Mouse (Mus musculus): Measurements from ENCODE around the gene Foxj2.

Foxj2 gene

DNA sequence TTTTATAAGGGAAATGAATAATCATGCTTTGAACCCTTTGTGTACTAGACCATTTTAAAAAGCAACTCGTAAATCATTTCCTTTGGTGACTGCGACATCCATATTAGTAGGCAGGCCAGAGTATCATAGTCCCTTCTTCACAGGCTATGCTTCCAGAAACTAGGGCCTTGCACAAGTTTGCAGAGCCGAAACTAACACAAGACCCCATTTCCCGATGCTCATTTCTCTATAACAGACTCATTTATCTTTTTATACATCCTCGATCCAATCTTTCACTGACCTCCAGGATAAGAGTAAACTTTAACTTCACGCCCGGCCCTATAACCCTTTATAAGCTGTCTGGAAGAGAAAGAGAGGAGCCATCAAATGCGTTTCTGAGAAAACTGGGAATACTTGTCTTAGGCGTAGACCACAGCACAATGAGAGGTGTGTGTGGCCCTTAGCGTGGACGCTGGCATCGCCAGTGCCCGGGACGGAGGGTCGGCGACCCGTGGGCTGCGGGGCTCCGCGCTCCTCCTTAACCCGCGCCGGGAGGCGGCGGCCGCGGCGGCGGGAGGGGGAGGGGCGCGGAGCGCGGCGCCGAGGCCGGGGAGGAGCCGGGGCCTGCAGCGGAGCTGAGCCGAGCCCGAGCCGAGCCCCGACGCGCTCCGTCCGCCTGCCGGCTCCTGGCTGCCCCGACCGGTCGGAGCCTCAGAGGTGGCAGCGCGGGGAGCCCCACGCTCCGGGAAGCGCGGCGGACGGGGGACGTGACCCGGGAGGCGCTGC, at the start of gene Foxj2:
Gene Foxj2 (plus strand): TSS at position 609 of the 765 bp plus-strand sequence.
- DNase-seq = peak; percentile 84 to 88

DNA sequence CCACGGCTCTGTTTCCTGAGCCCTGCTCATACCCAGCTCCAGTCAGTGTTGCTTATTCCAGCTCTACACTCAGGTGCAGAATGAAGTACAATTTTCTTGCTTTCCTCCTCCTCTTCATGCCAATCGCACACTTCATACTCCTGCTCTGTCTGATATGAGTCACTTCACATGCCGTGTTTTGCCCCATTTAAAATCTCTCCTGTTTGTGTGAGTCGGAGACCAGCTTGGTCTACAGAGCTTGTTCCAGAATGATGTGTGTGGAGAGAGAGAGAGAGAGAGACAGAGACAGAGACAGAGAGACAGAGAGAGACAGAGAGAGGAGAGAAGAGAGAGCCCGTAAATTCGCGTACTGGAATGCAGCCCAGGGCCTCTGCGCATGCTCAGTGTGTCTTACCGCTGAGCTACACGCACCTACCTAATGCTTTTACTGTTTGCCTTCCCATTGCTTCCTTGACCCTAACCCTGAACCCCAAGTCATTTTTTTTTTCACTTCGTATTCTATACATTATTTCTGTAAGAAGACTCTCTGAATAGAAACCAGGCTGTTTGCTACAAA, 48.9 kb upstream of the Foxj2 start:
- DNase-seq = no peak

DNA sequence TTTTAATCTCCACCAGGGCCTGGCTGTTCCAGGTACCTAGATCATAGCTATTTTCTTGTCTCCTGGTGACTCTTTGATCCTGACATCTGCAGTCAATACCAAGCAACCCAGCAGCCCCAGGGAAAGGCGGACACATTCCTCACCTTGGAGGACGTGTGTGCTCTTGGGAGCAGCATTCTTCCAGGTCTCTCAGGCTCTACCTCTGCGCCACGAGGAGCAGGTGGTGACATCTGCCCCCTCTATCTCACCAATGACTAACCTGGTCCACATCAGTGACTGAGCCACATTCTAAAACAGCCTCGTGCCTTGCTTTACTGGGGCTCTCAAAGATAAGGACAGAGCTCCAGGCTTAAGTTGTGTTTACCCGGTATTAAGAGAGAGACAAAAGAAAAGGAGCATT, 47.0 kb upstream of the Foxj2 start:
- DNase-seq = no peak

DNA sequence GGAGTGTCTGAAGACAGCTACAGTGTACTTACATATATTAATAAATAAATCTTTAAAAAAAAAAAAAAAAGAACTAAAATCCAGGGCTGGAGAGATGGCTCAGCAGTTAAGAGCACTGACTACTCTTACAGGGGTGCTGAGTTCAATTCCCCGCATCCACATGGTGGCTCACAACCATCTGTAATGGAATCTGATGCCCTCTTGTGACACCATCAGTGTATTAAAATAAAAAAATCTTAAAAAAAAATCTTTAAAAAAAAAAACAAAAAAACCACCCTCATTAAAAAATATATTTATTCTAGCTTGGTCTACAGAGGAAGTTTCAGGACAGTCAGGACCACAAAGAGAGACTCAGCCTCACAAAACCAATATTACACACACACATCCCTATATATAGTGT, 45.4 kb upstream of the Foxj2 start:
- DNase-seq = no peak

DNA sequence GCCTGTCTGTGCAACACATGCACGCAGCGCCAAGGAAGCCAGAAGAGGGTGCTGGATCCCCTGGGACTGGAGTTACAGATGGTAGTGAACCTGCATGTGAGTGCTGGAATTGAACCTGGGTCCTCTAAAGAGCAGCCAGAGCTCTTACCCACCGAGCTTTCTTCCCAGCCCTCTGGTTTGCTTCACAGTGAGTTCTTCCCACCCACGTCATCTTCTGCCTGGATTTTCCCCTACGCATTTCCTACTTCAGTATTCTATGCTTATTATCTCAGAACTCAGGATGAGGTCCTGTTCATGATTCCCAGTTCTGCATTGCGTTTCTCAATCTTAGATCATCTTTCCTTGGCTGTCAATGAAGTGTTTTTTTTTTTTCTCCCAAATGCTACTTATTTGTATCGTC, 43.7 kb upstream of the Foxj2 start:
- DNase-seq = no peak

DNA sequence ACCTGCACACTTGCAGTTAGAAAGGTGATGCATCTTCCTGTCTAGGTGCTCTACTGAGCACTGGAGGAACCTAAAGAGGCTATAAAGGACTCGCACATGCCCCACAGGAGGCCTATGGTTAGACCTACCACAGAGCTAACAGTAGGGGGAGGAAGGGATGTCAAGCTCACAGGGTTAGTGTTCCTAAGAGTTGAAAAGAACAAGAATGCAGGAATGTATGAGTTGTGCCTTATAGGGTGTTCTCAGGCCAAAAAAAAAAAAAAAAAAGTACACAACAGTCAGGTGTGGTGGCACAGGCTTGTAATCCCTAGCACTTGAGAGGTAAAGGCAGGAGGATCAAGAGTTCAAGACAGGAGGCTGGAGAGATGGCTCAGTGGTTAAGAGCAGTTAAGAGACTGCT, 39.8 kb upstream of the Foxj2 start:
- no peak for DNase-seq

DNA sequence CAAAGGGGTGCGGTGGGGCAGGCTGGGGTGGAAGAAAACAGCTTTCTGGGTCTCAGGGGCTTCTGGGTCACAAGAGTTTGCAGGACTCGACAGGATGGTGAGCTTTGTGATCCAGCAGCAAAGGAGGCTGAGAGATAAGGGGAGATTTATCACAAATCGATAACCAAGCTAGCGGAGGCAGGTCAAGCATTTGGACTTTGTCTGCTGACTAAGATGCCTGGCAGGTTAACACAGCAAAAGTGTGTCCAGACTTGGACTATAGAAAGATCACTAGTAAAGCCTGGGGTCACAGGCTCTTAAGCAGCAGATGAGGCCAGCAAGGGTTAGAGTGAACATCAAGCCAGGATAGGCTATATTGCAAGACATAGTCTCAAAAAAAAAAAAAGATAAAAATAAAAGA, 38.5 kb upstream of the Foxj2 start:
- no peak for DNase-seq

DNA sequence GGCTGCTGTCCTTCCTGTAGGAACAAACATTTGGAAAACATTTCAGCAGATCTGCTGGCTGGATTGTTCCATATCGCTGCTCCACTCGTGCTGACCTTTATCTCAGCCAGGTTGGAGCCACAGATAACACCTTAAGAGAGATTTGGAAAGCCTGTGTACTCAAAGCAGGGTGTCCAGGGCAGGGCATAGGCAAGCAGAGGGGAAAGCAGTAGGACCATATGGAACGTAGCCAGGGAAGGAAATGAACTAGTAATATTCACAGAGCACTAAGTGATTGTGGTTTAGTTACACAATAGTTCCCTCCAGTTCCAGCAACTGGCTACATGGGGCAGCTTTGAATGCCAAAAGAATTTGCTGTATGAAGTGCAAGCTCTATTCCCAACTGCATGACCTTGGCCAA, 37.5 kb upstream of the Foxj2 start:
- peak in 1 of 2 experiments; percentile 23 for DNase-seq

DNA sequence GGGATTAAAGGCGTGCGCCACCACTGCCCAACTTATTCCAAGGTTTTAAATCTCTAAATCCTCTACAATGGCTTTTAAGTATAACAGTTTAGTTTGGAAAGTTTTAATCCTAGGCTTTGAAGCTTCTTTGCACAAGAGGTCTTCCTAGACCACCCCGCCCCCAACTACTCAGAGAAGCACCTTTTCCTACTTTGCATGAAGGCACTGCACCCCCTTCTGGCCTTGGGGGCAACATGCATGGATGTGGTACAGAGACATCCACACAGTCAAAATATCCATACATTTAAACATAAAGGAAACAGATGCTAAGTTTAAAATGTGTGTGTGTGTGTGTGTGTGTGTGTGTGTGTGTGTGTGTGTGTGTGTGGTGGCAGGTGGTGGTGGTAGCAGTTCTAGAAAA, 34.8 kb upstream of the Foxj2 start:
- DNase-seq = no peak

DNA sequence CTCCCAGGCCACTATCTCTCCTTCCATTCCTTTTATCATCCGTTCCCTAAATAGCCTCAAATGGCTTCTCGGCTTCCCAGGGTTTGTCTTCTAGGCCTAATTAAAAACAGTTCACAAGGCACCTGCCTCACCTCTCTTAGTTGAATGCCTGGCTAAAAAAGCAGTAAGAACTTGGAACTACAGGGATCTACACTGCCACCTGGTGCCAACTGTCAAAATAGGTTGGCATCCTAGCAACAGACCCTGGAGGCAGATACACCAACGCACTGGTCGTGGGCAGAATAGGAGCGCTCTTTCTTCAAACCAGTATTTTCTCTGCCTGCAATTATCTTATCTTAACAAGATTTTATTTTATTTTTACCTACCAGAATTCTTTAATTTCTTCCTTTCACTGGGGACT, 33.4 kb upstream of the Foxj2 start:
- DNase-seq = peak; percentile 36 to 68

DNA sequence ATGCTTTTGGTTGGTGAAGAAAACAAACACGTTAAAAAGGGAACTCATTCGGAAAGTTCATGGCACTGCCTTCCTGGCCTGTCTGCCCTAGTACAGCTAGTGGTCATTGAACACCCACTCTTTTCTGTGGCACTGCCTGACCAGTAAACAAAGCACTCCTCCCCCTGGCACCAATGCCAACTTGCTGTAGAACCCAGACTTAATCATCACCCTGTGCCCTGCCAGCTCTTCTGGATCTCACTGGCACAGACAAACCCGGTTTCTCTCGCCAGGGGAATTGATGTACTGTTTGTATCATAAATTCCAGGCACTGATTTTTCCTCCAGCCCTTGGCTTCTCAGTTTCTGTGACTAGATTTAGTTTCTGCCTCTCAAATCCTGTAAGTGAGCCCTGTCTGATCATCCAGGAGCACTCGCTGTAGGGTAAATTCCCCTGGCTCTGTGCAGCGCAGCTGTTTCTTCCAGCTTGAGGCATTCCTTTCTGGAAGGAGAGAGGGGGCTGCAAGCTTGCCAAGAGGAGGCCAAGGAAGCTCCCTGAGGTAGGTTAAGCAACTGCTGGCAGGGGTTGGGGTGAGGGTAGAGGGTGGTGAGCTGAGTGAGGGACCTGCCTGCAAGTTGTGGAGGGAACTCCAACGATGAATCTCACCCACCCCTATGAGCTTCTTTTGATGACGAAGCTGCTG, 24.3 kb upstream of the Foxj2 start:
- no peak for DNase-seq

DNA sequence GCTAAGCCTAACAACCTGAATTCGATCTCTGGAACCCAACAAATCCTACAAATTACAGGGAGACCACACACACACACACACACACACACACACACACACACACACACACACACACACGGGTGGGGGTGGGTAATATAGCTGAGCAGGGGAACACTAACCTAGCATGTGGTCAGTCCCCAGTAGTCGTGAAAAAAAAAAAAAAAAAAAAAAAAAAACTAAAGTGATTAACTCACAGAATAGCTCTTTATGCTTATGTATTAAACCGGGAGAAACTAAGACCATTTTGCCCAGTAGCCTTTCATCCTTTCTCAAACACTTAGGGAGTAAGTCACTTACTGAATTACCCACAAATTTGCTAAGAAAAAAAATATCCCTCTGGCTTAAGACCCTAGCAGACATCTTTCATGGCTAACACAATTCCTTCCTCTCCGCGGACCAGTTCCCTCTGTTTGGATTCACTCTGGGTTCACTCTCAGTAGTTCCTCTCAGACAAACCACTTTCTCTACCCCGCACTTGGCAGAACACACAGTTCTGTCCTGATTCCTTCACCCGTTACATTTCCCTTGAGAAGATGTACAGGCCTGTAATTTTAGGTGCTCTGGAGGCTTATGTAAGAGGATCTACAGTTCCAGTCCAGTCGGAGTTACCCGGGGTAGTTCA, 18.9 kb upstream of the Foxj2 start:
- no peak for DNase-seq

DNA sequence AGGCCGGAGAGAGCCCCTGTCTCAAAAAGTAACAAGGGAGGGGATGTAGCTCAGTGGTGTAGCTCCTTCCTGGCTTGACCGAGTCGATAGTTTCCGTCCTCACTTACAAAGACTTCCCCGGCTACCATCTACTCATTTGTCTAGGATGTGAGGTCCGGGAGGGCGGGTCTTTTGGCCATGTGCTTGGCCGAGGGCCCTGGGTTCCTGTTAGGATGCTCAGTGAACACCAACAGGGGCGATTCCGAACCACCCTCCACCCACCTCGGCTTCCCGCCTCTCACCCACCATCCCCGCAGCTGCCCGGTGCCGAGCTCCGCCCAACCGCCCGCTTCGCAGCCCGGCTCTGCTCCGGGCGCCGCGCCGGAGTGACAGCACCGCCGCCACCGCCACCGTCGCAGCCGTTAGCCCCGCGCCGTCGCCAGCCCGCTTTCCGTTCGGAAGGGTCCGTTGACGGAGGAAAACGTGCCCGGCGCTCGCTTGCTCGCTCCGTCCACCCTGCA, 18.4 kb upstream of the Foxj2 start, which contains the start of gene Slc2a3:
Gene Slc2a3 (minus strand): TSS at position 340 of the 500 bp plus-strand sequence.
- DNase-seq = peak in 1 of 2 experiments; percentile 66

DNA sequence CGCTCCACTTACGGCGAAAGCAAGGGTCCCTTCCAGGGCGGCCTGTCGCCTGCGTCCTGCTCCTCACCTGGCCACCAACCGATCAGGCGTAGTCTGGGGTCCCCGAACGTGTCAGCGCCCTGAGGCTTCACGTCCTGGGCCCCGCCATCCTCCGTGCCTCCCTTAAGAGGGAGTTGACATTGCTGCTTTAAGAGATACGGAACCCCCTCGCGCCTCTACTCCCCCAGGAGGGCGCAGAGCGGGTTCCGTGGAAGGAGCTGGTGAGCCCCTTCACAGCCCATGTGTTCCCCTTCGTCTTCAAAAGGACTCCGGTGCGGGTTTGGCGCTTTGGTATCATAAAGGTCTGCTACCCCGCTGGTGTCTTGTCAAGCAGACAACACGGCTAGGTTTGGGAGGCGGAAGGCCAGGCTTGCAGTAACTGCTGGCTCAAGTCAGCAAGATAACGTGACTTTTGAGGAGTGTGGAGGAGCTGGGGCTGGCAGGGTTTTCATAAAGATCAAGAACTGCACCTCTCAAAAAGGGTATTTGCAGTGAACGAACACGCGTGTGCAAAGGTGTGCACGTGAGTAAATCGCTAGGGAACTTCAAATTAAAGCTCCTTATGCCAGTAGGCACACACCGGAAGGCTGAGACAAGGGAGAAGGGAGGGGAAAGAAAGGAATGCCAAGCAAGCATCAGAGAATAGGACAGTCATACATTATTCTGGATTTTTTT, 17.8 kb upstream of the Foxj2 start:
- DNase-seq = peak; percentile 29 to 55

DNA sequence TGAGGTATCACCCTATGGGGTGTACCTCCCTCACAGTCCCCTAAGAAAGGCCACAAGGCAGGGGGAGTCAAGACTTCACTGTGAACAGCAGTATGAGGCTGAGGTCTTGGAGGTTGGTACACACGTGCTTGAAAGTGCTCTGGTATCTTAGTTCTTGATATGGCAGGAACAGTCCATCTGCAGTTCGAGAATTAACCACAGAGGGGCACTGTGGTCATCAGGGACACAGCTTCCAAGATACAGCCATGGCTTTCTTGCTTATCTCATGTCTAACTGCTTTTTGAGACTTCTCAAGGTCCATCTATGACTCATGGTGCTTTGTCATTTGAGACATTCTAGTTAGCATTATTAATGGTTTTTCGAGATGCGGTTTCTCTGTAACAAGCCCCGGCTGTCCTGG, 15.3 kb upstream of the Foxj2 start:
- peak; percentile 58 to 85 for DNase-seq

DNA sequence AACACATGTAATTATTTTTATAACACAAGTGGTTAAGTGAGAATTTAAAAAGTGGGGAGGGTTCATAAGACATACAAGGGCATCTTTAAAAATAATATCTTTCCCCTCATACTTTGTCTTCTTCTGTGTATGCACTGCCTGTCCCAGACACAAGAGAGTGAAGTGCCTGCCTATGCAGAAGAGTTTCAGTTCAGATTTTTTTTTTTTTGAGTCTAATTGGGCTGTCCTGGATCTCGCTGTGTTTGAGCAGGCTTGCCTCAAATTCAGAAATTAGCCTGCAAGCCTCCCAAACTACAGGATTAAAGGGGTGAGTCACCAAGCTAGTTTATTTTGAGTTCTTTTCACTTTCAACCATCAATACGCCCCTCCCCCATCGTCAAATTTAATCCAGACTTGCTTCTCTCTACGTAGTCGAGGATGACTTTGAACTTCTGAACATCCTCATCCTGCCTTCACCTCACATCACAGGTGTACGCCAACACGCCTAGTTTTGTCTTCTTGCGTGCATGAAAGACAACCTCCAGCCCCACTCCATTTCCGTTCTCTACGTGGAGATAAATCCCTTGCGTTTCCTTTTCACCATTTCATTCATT, 9.6 kb upstream of the Foxj2 start:
- no peak for DNase-seq

DNA sequence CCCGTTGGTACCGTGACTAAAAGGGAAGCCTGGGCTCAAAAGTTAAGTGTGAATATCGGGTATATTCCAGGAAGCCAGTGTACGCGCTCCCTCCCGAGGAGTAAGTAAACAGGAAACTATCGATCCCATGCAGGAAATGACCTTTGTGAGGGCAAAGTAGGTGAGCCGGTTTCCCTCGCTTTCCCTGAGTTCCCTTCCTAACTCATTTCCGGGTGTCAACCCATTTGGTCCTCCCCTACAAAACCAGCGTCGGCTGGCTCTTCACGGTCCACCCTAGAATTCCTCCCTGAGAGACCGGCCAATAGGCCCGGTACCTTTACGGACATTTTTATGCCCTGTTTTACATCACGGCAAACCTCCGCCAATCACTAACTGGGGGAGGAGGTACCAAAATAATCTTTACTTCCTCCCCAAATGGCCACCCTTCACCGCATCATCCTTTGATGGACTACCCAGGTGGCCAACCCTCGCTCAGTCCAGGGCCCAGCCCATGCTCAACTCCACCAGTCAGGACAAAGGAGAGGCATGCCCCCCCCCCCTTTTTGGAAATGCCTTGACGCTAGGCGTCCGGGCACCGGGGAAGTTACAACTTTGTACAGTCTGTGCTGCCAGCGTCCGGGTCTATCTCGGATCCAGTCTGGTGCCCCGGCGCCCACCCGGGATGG, 9.0 kb upstream of the Foxj2 start:
- peak; percentile 98 to 99 for DNase-seq

DNA sequence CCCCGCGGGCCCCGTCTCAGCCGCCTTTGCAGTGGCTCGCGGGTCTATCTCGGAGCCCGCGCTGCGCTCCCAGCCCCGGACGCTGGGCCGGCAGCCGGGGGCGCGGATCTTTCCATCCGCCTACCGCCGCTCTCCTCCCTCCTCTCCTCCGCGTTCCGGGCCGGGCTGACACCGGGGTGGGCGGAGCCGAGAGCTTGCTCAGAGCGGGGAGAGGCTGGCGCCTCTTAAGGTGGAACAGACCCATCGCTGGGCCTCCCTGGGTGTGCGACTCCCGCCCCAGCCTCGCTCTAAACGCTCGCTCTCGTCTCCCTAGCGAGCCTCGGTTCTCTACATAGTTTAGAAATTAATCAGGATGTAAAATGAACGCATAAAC, 8.4 kb upstream of the Foxj2 start:
- peak; percentile 96 to 97 for DNase-seq

DNA sequence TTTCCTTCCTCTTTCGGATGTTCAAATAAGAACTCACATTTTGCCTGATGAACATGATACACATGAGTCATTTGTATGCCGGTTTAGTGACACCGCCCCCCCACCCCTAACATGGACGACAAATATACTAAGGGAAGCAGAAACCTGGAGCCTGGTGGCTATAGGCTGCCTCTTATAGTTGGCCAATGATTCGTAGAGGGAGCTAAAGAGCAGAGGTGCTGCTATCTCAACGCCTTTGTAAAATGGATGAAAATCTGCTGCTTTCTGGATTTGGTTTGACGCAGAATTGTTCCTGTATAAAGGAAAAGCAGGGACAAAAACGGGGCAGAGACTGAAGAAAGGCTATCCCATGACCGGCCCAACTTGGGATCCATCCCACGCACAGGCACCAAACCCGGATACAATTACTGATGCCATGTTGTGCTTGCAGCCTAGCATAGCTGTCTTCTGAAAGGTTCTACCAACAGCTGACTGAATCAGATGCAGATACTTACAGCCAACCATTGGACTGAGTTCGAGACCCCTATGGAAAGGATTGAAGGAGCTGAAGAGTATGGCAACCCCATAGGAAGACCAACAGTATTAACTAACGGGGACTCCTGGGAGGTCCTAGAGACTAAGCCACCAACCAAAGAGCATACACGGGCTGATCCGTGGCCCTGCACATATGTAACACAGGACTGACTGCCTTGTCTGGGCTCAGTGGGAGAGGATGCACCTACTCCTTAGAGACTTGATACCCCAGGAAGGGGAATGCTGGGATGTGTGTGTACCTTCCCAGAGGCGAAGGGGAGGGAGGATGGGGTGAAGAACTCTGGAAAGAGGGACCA, 7.7 kb upstream of the Foxj2 start:
- peak; percentile 47 to 64 for DNase-seq

DNA sequence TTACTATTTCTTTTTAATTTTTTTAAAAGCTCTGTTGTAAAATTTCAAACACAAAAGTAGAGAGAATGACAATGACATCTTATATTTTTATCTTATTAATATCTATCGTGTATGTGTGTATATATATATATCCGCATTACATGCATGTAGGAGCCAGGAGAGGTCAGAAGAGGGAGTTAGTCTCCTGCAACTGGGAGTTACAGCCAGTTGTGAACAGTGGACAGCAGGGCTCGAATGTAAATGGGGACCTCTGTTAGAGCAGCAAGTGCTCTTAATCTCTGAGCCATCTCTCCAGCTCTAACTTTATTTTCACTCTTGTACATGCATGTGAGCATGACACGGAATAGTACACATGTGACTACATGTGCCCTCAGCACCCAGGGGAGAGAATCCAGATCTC, 7.0 kb upstream of the Foxj2 start:
- no peak for DNase-seq

DNA sequence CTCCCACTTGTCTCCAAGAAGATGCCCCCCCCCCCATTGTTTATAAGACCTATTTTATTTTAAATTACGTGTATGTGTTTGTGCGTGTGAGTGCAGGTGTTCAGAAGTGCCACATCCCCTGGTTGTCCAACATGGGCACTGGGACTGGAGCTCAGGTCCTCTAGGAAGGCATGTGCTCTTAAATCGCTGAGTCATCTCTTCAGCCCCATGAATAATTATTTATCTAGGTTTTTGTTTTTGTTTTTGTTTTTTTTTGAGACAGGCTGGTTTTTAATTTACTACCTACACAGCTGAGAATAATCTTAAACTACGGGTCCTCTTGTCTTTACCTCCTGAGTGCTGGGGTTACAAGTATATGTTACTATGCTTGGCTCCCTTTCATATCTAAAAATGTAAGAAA, 6.1 kb upstream of the Foxj2 start:
- no peak for DNase-seq

All from lung, postnatal 4 days (tissue).